Comparison of ENCODE assay signal across 9 mouse cellular contexts in the genomic region with DNA sequence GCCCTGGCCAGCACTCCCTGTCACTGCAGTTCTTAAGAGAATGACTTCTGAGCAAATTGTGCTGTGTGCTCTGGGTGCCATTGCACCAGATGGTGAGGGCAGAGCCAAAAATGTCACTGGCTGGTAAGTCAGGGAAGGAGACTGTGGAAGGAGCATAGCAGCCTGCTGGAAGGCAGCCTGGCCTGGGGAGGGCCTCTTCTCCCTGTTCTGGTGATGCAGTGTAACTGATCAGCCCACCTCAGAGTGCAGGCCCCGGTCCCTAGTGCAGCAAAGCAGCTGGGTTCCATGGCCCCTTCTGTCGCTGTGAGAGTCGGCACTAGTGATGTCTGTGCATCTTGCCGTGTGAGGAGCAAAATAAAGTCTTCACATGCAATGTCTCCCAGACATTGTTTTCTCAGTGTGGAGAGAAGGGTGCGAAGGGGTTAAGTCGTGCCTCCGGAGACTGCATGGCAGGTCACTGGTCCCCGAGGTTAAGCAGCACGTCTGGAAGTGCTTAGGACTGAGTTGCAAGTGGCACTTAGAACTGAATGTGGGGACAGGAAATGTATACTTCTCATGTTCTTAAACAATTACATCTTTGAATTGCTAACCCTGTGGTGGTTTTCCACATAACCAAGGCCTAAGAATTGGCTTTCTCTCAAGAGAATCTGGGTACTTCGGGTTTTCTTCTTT.
A peak's percentile ranks its signal among the peaks of the same experiment; 100 is the strongest.
DNase-seq lines count a peak whose midpoint lies in the region; ATAC-seq and TF ChIP-seq lines count a peak whose summit lies in the region.
"Had no signal": no experiment of that assay in that cellular context is flagged by ENCODE, and none has a peak within 500 bp of the region (broad histone marks: within the 10 kb centered on the region; RNA-seq: fewer than 3 reads in every experiment).

No protein-coding gene starts in this region.

- H3K4me3 ChIP-seq in kidney, embryonic 15.5 days (replicated peaks) = no peak overlapping the region
- no peak overlapping the region for H3K4me3 ChIP-seq in embryonic facial prominence, embryonic 14.5 days (ENCODE audit: low read depth, low read length)
- no peak overlapping the region for H3K4me3 ChIP-seq in limb, embryonic 14.5 days (replicated peaks; ENCODE audit: low read length)
- H3K4me3 ChIP-seq: erythroblast, embryonic 14.5 days had no signal

- no peak overlapping the region for H3K4me2 ChIP-seq in kidney, embryonic 15.5 days
- peak overlapping the region; percentile 29; the same call in 1 of the 2 replicates for H3K4me2 ChIP-seq in embryonic facial prominence, embryonic 14.5 days (ENCODE audit: low read depth, low read length)
- H3K4me2 ChIP-seq in limb, embryonic 14.5 days (replicated peaks; ENCODE audit: low read depth, low read length, severe bottlenecking) = 0 out of 2 replicates have a peak overlapping the region, but pooled peaks have one; percentile 5

- 0 out of 2 replicates have a peak overlapping the region, but pooled peaks have one; percentile 18 for H3K27ac ChIP-seq in kidney, embryonic 15.5 days
- H3K27ac ChIP-seq in embryonic facial prominence, embryonic 14.5 days (replicated peaks; ENCODE audit: low read depth, low read length) = peak overlapping the region; percentile 61
- H3K27ac ChIP-seq in limb, embryonic 14.5 days (replicated peaks; ENCODE audit: low read depth, low read length) = 0 out of 2 replicates have a peak overlapping the region, but pooled peaks have one; percentile 10

- TF ChIP-seq POLR2A in limb, embryonic 14.5 days (IDR thresholded peaks at IDR 0.05; ENCODE audit: borderline replicate concordance, extremely low read depth, insufficient read depth, insufficient read length) = no peak

- no peaks in the 10 kb centered on the region for H3K36me3 ChIP-seq in kidney, embryonic 15.5 days
- 0 out of 2 replicates have a peak, but pooled peaks cover under 1% of the 10 kb centered on the region for H3K36me3 ChIP-seq in embryonic facial prominence, embryonic 14.5 days (ENCODE audit: control insufficient read depth, insufficient read depth, low read length)
- no peaks in the 10 kb centered on the region for H3K36me3 ChIP-seq in limb, embryonic 14.5 days (ENCODE audit: control insufficient read depth, insufficient read depth, low read length)

- no peak for DNase-seq in kidney, postnatal 10 days
- peak; percentile 82 to 90 for DNase-seq in cerebellum, adult 18-20 months
- DNase-seq in embryonic facial prominence, embryonic 14.5 days (ENCODE audit: low spot score) = peak; percentile 67
- no peak for DNase-seq in limb, embryonic 14.5 days (ENCODE audit: low spot score)
- no peak for DNase-seq in Muller cell, postnatal 12 days (ENCODE audit: inconsistent ontology term)
- DNase-seq in gastrocnemius, postnatal 36 days = no peak
- DNase-seq in kidney, adult 8-10 months = no peak

- H3K9ac ChIP-seq in kidney, embryonic 15.5 days = no peak overlapping the region
- H3K9ac ChIP-seq in embryonic facial prominence, embryonic 14.5 days (ENCODE audit: low read depth, low read length) = peak overlapping the region; percentile 34
- H3K9ac ChIP-seq in limb, embryonic 14.5 days (ENCODE audit: low read depth, low read length, severe bottlenecking) = 0 out of 2 replicates have a peak overlapping the region, but pooled peaks have one; percentile 5

- 31% methylated on average over 10 of the region's 10 CpGs for WGBS in kidney, embryonic 15.5 days
- WGBS in embryonic facial prominence, embryonic 14.5 days = 11% methylated on average over 10 of the region's 10 CpGs
- WGBS in limb, embryonic 14.5 days = 21% methylated on average over 10 of the region's 10 CpGs

- ATAC-seq in kidney, embryonic 15.5 days (replicated peaks; ENCODE audit: low FRiP score) = no peak
- ATAC-seq in embryonic facial prominence, embryonic 14.5 days (ENCODE audit: low read depth) = peak; percentile 74
- ATAC-seq in limb, embryonic 14.5 days (ENCODE audit: low FRiP score, low read depth) = no peak

- intact Hi-C loops in gastrocnemius, postnatal 36 days (cut with DNase I) = no loop called here

- H3K27me3 ChIP-seq in kidney, embryonic 15.5 days = no peaks in the 10 kb centered on the region
- H3K27me3 ChIP-seq in embryonic facial prominence, embryonic 14.5 days (replicated peaks; ENCODE audit: control insufficient read depth, insufficient read depth, low read length) = no peaks in the 10 kb centered on the region
- no peaks in the 10 kb centered on the region for H3K27me3 ChIP-seq in limb, embryonic 14.5 days (ENCODE audit: control insufficient read depth, insufficient read depth, low read length)

- peaks cover 16% of the 10 kb centered on the region for H3K4me1 ChIP-seq in kidney, embryonic 15.5 days
- H3K4me1 ChIP-seq in embryonic facial prominence, embryonic 14.5 days (ENCODE audit: control insufficient read depth, insufficient read depth, low read length) = peaks cover 46% of the 10 kb centered on the region
- H3K4me1 ChIP-seq in limb, embryonic 14.5 days (ENCODE audit: control insufficient read depth, insufficient read depth, low read length) = peaks cover 31% of the 10 kb centered on the region

- H3K9me3 ChIP-seq in kidney, embryonic 15.5 days (replicated peaks) = no peaks in the 10 kb centered on the region
- H3K9me3 ChIP-seq in embryonic facial prominence, embryonic 14.5 days (ENCODE audit: control insufficient read depth, low read length) = no peaks in the 10 kb centered on the region
- no peaks in the 10 kb centered on the region for H3K9me3 ChIP-seq in limb, embryonic 14.5 days (ENCODE audit: control insufficient read depth, low read length)

Comparison
In these comparisons a context has a peak if more than half of its experiments do, and no peak if none do; other contexts are left out.
1. H3K27ac ChIP-seq: peak in every context shown above with its lines; median percentile 61 in embryonic facial prominence, embryonic 14.5 days; 18 in kidney, embryonic 15.5 days; 10 in limb, embryonic 14.5 days.
2. DNase-seq: peak in cerebellum, adult 18-20 months (2 of 2) and embryonic facial prominence, embryonic 14.5 days (single experiment); none in kidney, postnatal 10 days (single experiment), limb, embryonic 14.5 days (single experiment), Muller cell, postnatal 12 days (single experiment), gastrocnemius, postnatal 36 days (0 of 2) and kidney, adult 8-10 months (0 of 2).